Mouse (Mus musculus): ENCODE results near the gene Sh2b1.
A peak's percentile ranks its signal among the peaks of the same experiment; 100 is the strongest.
"Not testable (repeated sequence)": the region's sequence is repeated elsewhere in the genome, so short reads cannot be mapped to it uniquely, and the experiment has no call there.

Sh2b1 gene

GRCm38 (mm10) chr7:126474993-126475581 lies at the start of gene Sh2b1:
TSS of gene Sh2b1 (minus strand) at chr7:126475424.
- DNase-seq: peak; percentile 92 to 94

- no peak for DNase-seq
Observed at GRCm38 (mm10) chr7:126523316-126523715, 48.1 kb upstream of the Sh2b1 start.

- peak; percentile 19 to 61 for DNase-seq
Observed at GRCm38 (mm10) chr7:126519513-126519912, 44.3 kb upstream of the Sh2b1 start.

GRCm38 (mm10) chr7:126518261-126518941 lies 43.2 kb upstream of the Sh2b1 start:
- DNase-seq: no peak

- no peak for DNase-seq
Observed at GRCm38 (mm10) chr7:126511287-126511686, 36.1 kb upstream of the Sh2b1 start.

GRCm38 (mm10) chr7:126507126-126507778 lies 32.0 kb upstream of the Sh2b1 start:
- no peak for DNase-seq

- no peak for DNase-seq
Observed at GRCm38 (mm10) chr7:126504913-126505312, 29.7 kb upstream of the Sh2b1 start.

GRCm38 (mm10) chr7:126503273-126503878 lies 28.2 kb upstream of the Sh2b1 start, which contains the start of gene Atxn2l:
TSS of gene Atxn2l (minus strand) at chr7:126503437.
- DNase-seq: peak; percentile 99

GRCm38 (mm10) chr7:126502751-126503150 lies 27.5 kb upstream of the Sh2b1 start:
- no peak for DNase-seq

- peak; percentile 93 to 97 for DNase-seq
Observed at GRCm38 (mm10) chr7:126502023-126502741, 27.0 kb upstream of the Sh2b1 start.

GRCm38 (mm10) chr7:126501684-126502022 lies 26.4 kb upstream of the Sh2b1 start:
- no peak for DNase-seq

- DNase-seq: no peak
Observed at GRCm38 (mm10) chr7:126499416-126499815, 24.2 kb upstream of the Sh2b1 start.

GRCm38 (mm10) chr7:126497966-126498365 lies 22.7 kb upstream of the Sh2b1 start:
- DNase-seq: no peak

- DNase-seq: no peak
Observed at GRCm38 (mm10) chr7:126496475-126496874, 21.3 kb upstream of the Sh2b1 start.

GRCm38 (mm10) chr7:126494120-126494519 lies 18.9 kb upstream of the Sh2b1 start:
- no peak for DNase-seq

- DNase-seq: no peak
Observed at GRCm38 (mm10) chr7:126491973-126492372, 16.7 kb upstream of the Sh2b1 start.

- DNase-seq: no peak
Observed at GRCm38 (mm10) chr7:126491005-126491404, 15.8 kb upstream of the Sh2b1 start.

GRCm38 (mm10) chr7:126487617-126488385 lies 12.6 kb upstream of the Sh2b1 start:
- DNase-seq: not testable (repeated sequence)

GRCm38 (mm10) chr7:126487052-126487483 lies 11.8 kb upstream of the Sh2b1 start, which contains the start of gene Tufm:
TSS of gene Tufm (plus strand) at chr7:126487361.
- DNase-seq: peak; percentile 96 to 98

- peak; percentile 91 to 96 for DNase-seq
Observed at GRCm38 (mm10) chr7:126482392-126482871, 7.2 kb upstream of the Sh2b1 start.

- no peak for DNase-seq
Observed at GRCm38 (mm10) chr7:126481699-126482098, 6.5 kb upstream of the Sh2b1 start.

- no peak for DNase-seq
Observed at GRCm38 (mm10) chr7:126474486-126474955, 703 bp downstream of the Sh2b1 start.

Measured in lung, postnatal 4 days (tissue).